In genomic region chr5:118302466-118303155, GRCm38 (mm10) we compare ENCODE assay signal across 14 mouse cellular contexts. TPM values are rescaled to one million over a fixed set of nuclear protein-coding genes. Genes with fewer than 3 reads are reported as not detected.
DNase-seq lines count a peak whose midpoint lies in the region; ATAC-seq and TF ChIP-seq lines count a peak whose summit lies in the region.
"Had no signal": no experiment of that assay in that cellular context is flagged by ENCODE, and none has a peak within 500 bp of the region (broad histone marks: within the 10 kb centered on the region; RNA-seq: fewer than 3 reads in every experiment).

No protein-coding gene starts in this region.

- H3K36me3 ChIP-seq in limb, embryonic 13.5 days: no peaks in the 10 kb centered on the region
- no peaks in the 10 kb centered on the region for H3K36me3 ChIP-seq in lung, embryonic 16.5 days (ENCODE audit: control insufficient read depth, insufficient read depth, low read length)
- H3K36me3 ChIP-seq in heart, adult 2 months (ENCODE audit: control insufficient read depth, insufficient read depth, low read length): no peaks in the 10 kb centered on the region

- H3K4me2 ChIP-seq in limb, embryonic 13.5 days (replicated peaks): no peak overlapping the region
- no peak overlapping the region for H3K4me2 ChIP-seq in lung, embryonic 16.5 days (ENCODE audit: low read depth, low read length)

- H3K4me3 ChIP-seq in lung, adult 2 months (replicated peaks; ENCODE audit: extremely low read depth, low read depth, low read length): no peak overlapping the region
- no peak overlapping the region for H3K4me3 ChIP-seq in limb, embryonic 13.5 days
- no peak overlapping the region for H3K4me3 ChIP-seq in lung, embryonic 16.5 days (ENCODE audit: low read length)
- H3K4me3 ChIP-seq in heart, adult 2 months: no peak overlapping the region
- H3K4me3 ChIP-seq: erythroblast, embryonic 14.5 days had no signal

- no peak for TF ChIP-seq EP300 in heart, adult 2 months (IDR thresholded peaks at IDR 0.05; ENCODE audit: insufficient read depth, low read depth, low read length)

- H3K4me1 ChIP-seq in lung, adult 2 months (ENCODE audit: control insufficient read depth, insufficient read depth, low read length): peaks cover 2% of the 10 kb centered on the region; the same call in 1 of the 2 replicates
- peaks cover 36% of the 10 kb centered on the region for H3K4me1 ChIP-seq in limb, embryonic 13.5 days
- H3K4me1 ChIP-seq in lung, embryonic 16.5 days (replicated peaks; ENCODE audit: control insufficient read depth, insufficient read depth, low read length): peaks cover 22% of the 10 kb centered on the region
- no peaks in the 10 kb centered on the region for H3K4me1 ChIP-seq in heart, adult 2 months (ENCODE audit: control insufficient read depth, insufficient read depth, low read length)

- no peak for TF ChIP-seq POLR2A in lung, adult 2 months (IDR thresholded peaks at IDR 0.05; ENCODE audit: borderline replicate concordance, extremely low read depth, low read depth, low read length)
- TF ChIP-seq POLR2A in heart, adult 2 months (IDR thresholded peaks at IDR 0.05; ENCODE audit: insufficient read depth, low read depth, low read length): no peak

- no peaks in the 10 kb centered on the region for H3K27me3 ChIP-seq in limb, embryonic 13.5 days
- H3K27me3 ChIP-seq in lung, embryonic 16.5 days (ENCODE audit: control insufficient read depth, insufficient read depth, low read depth, low read length): no peaks in the 10 kb centered on the region
- no peaks in the 10 kb centered on the region for H3K27me3 ChIP-seq in heart, adult 2 months (ENCODE audit: control insufficient read depth, insufficient read depth, low read length)

- ATAC-seq in limb, embryonic 13.5 days (ENCODE audit: low FRiP score, low read depth): no peak
- ATAC-seq in lung, embryonic 16.5 days (ENCODE audit: low read depth): peak; percentile 39; the same call in 1 of the 2 replicates

- no peak for TF ChIP-seq CTCF in lung, adult 2 months (IDR thresholded peaks at IDR 0.05; ENCODE audit: insufficient read depth, low read length)
- no peak for TF ChIP-seq CTCF in heart, adult 2 months (IDR thresholded peaks at IDR 0.05)

- peak; percentile 33 to 64 for DNase-seq in lung, adult 18-20 months
- DNase-seq in lung, adult 2 months: no peak
- DNase-seq in urinary bladder, postnatal 36 days (ENCODE audit: low spot score in 2 of 2): peak; percentile 63
- DNase-seq in right cerebral cortex, postnatal 14 days: no peak
- no peak for DNase-seq in heart, adult 2 months
- DNase-seq in thymus, postnatal 36 days: no peak
- DNase-seq: heart, adult 11 months; heart, postnatal 36 days; thymus, adult 18-20 months had no signal

- no peaks in the 10 kb centered on the region for H3K79me2 ChIP-seq in heart, adult 2 months (replicated peaks; ENCODE audit: control insufficient read depth, insufficient read depth, low read length)

- no peaks in the 10 kb centered on the region for H3K9me3 ChIP-seq in limb, embryonic 13.5 days
- no peaks in the 10 kb centered on the region for H3K9me3 ChIP-seq in lung, embryonic 16.5 days (ENCODE audit: control insufficient read depth, low read length)
- H3K9me3 ChIP-seq: megakaryocyte, embryonic 14.5 days had no signal

- 0 out of 2 replicates have a peak overlapping the region, but pooled peaks have one; percentile 33 for H3K27ac ChIP-seq in limb, embryonic 13.5 days
- no peak overlapping the region for H3K27ac ChIP-seq in lung, embryonic 16.5 days (ENCODE audit: low read length)
- H3K27ac ChIP-seq in heart, adult 2 months: no peak overlapping the region

- no peak overlapping the region for H3K9ac ChIP-seq in limb, embryonic 13.5 days
- no peak overlapping the region for H3K9ac ChIP-seq in lung, embryonic 16.5 days (ENCODE audit: low read length)
- H3K9ac ChIP-seq in heart, adult 2 months (ENCODE audit: low read depth, low read length): no peak overlapping the region

- whole genome bisulfite sequencing in lung, adult 2 months: 40% methylated on average over 9 of the region's 9 CpGs
- 54% methylated on average over 9 of the region's 9 CpGs for WGBS in limb, embryonic 13.5 days
- 19% methylated on average over 9 of the region's 9 CpGs for WGBS in lung, embryonic 16.5 days
- WGBS in heart, adult 2 months: 76% methylated on average over 9 of the region's 9 CpGs

- intact Hi-C loops in heart, adult 2 months (cut with DNase I): no loop called here

RNA-seq across cellular contexts. Expression of gene 2410131K14Rik, which starts 57.6 kb away (rescaled TPM):
- 5.4 and 7.4 TPM in 2 replicates for polyA plus RNA-seq in lung, adult 2 months (2012; rRNA removed)
- polyA plus RNA-seq in limb, embryonic 13.5 days (2015; fragmentation: Nextera tagmentation; extraction: Ambion mirVana): 12.9 TPM in 2 replicates
- 6.9 and 7.2 TPM in 2 replicates for polyA plus RNA-seq in lung, embryonic 16.5 days (2015; fragmentation: Nextera tagmentation; extraction: Ambion mirVana)
- 1 to 10 TPM; 8.3 to 9.5 TPM for total RNA-seq in heart, adult 2 months (2021)
- polyA plus RNA-seq in heart, adult 2 months (2012; rRNA removed): 10.7 and 17.4 TPM in 2 replicates
- polyA plus RNA-seq: erythroblast, embryonic 14.5 days had no signal

RNA-seq across cellular contexts. Expression of gene Rnft2, which starts 57.7 kb away (rescaled TPM):
- 2.5 and 3.3 TPM in 2 replicates for polyA plus RNA-seq in lung, adult 2 months (2012; rRNA removed)
- 4.6 and 5.3 TPM in 2 replicates for polyA plus RNA-seq in limb, embryonic 13.5 days (2015; fragmentation: Nextera tagmentation; extraction: Ambion mirVana)
- polyA plus RNA-seq in lung, embryonic 16.5 days (2015; fragmentation: Nextera tagmentation; extraction: Ambion mirVana): 1.8 and 2.1 TPM in 2 replicates
- 1 to 10 TPM in 1 of 2 experiments, under 1 TPM in 1; 0.99 to 1.5 TPM for total RNA-seq in heart, adult 2 months (2021)
- polyA plus RNA-seq in heart, adult 2 months (2012; rRNA removed): 2.2 and 3.7 TPM in 2 replicates
- total RNA-seq: monocyte, adult 5-6 weeks had no signal
- polyA plus RNA-seq: erythroblast, embryonic 14.5 days had no signal

Comparison
In these comparisons a context has a peak if more than half of its experiments do, and no peak if none do; other contexts are left out.
1. DNase-seq: peak in lung, adult 18-20 months (2 of 2) and urinary bladder, postnatal 36 days (2 of 2); none in lung, adult 2 months (single experiment), right cerebral cortex, postnatal 14 days (single experiment), heart, adult 2 months (0 of 2) and thymus, postnatal 36 days (0 of 2).